Mouse (Mus musculus): ENCODE measurements around the gene Insm2. TPM values are rescaled to one million over a fixed set of nuclear protein-coding genes. Genes with fewer than 3 reads are reported as not detected.
"Not testable (repeated sequence)": the region's sequence is repeated elsewhere in the genome, so short reads cannot be mapped to it uniquely, and the experiment has no call there.

The Insm2 gene
- polyA plus RNA-seq (2016; fragmentation: Nextera tagmentation; extraction: Ambion mirVana) = 0.06 TPM in 1 of 2 replicates, not detected in the other

- H3K36me3 ChIP-seq = peaks cover 1% of the 10 kb centered on the region; the same call in 1 of the 2 replicates
- peaks cover 73% of the 10 kb centered on the region for H3K27me3 ChIP-seq (ENCODE audit: insufficient read depth, poor library complexity, severe bottlenecking)
- under 1% methylated on average over 77 of the region's 77 CpGs for WGBS
- no peaks in the 10 kb centered on the region for H3K9me3 ChIP-seq
- H3K27ac ChIP-seq = no peak within 1 kb of the TSS
- peaks cover 21% of the 10 kb centered on the region for H3K4me1 ChIP-seq
- H3K4me3 ChIP-seq = peak within 1 kb of the TSS; percentile 65
- DNase-seq (ENCODE audit: low spot score) = no peak
Measured at GRCm38 (mm10) chr12:55598887-55599561, at the start of gene Insm2. Insm2 (plus strand) TSS chr12:55599427.

DNA sequence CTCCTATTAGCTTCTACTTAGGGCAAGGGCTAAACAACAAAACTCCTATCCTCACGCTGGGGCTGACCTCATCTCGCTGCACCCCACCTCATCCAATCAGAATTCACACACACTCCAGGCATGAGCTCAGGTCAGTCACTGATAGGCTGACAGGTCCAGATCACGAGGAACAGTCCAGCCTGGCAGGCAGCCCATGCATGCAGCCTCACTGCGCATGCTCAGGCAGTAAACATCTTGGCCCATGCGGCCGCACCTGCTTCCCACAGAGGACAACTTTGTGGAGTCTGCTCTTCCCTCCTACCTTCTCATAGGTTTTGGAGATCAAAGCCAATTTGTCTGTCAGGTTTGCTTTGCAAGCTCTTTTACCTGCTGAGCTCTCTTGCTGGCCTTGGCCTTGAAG, 44.3 kb upstream of the Insm2 start:
- H3K4me3 ChIP-seq; H3K9me3 ChIP-seq; H3K27me3 ChIP-seq (ENCODE audit: insufficient read depth, poor library complexity, severe bottlenecking); H3K27ac ChIP-seq; H3K4me1 ChIP-seq; DNase-seq (ENCODE audit: low spot score); H3K36me3 ChIP-seq: not testable (repeated sequence)
- WGBS = 74% methylated on average over 6 of the region's 6 CpGs

- Histone ChIP-seq H3K36me3 (no peaks in the 10 kb centered on the region), H3K27me3 (ENCODE audit: insufficient read depth, poor library complexity, severe bottlenecking) (no peaks in the 10 kb centered on the region), H3K4me3 (no peak overlapping the region), H3K27ac (no peak overlapping the region), H3K4me1 (0 out of 2 replicates have a peak, but pooled peaks cover 5% of the 10 kb centered on the region), H3K9me3 (no peaks in the 10 kb centered on the region)
- DNase-seq (ENCODE audit: low spot score) = no peak
- WGBS = 83% methylated on average over 6 of the region's 6 CpGs
Measured at GRCm38 (mm10) chr12:55557866-55558265, 41.4 kb upstream of the Insm2 start.

GRCm38 (mm10) chr12:55559184-55559855, 39.9 kb upstream of the Insm2 start:
- no peak overlapping the region for H3K4me3 ChIP-seq
- H3K27me3 ChIP-seq (ENCODE audit: insufficient read depth, poor library complexity, severe bottlenecking) = no peaks in the 10 kb centered on the region
- WGBS = 86% methylated on average over 12 of the region's 12 CpGs
- no peaks in the 10 kb centered on the region for H3K9me3 ChIP-seq
- no peak for DNase-seq (ENCODE audit: low spot score)
- 0 out of 2 replicates have a peak, but pooled peaks cover 5% of the 10 kb centered on the region for H3K4me1 ChIP-seq
- no peaks in the 10 kb centered on the region for H3K36me3 ChIP-seq
- H3K27ac ChIP-seq = no peak overlapping the region

DNA sequence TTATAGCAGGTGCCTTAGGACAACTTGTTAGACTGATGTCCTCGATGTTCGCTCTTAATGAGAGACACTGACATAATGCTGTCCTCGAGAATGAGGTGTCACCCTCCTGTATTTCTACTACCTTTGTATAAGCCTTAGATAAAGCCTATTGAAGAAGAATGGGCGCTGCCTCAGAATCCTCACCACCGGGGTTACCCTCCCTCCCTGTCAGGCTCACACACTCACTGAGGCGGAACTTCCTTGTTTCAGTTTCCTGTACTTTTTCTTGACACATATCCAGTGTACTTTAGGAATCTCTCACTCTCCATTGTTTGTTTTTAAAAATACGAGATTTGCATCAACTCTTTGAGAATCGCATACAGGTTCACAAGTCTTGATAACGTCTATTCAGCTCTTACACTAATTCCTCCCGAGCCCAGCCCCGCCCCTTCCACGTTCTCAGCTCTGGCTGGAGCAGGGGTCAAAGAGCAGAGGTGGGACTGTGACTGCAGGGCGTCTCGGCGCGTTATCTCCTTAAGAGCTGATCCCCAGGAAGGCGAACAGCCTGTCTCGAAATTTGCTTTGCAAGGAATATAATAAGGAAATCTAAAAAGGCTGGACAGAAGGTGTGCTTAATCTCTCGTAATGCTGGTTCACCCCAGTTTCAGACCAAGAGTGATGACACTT, 39.1 kb upstream of the Insm2 start:
- 13% methylated on average over 19 of the region's 19 CpGs for WGBS
- no peaks in the 10 kb centered on the region for H3K27me3 ChIP-seq (ENCODE audit: insufficient read depth, poor library complexity, severe bottlenecking)
- DNase-seq (ENCODE audit: low spot score) = no peak

DNA sequence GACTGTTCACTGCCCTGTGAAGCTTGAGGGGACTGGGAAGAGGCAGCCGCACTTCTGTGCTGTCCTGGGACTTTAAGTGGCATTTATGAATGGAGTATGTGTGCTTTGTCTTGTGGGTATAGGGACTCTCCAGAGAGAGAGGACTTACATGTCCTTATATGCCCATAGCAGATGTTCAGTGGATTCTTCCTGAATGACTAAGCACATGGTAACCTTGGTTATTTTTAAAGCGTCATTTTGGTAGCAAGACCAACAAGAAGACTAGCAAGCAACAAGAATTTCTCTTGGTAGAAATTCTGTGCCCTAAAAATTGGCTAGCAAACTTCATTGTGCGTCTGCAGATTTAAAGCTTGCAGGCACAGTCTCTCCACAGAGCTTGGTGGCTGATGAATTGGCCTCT, 35.5 kb upstream of the Insm2 start:
- H3K27me3 ChIP-seq (ENCODE audit: insufficient read depth, poor library complexity, severe bottlenecking) = no peaks in the 10 kb centered on the region
- WGBS = 92% methylated on average over 3 of the region's 3 CpGs

More for the DNA sequence above, 39.1 kb upstream of the Insm2 start:
- H3K36me3 ChIP-seq = no peaks in the 10 kb centered on the region
- peak overlapping the region; percentile 47; the same call in 1 of the 2 replicates for H3K27ac ChIP-seq
- 0 out of 2 replicates have a peak, but pooled peaks cover 5% of the 10 kb centered on the region for H3K4me1 ChIP-seq
- H3K4me3 ChIP-seq = peak overlapping the region; percentile 59
- H3K9me3 ChIP-seq = no peaks in the 10 kb centered on the region

GRCm38 (mm10) chr12:55564187-55564963, 34.9 kb upstream of the Insm2 start:
- Histone ChIP-seq H3K9me3 (no peaks in the 10 kb centered on the region), H3K36me3 (no peaks in the 10 kb centered on the region), H3K27ac (no peak overlapping the region), H3K4me1 (0 out of 2 replicates have a peak, but pooled peaks cover 5% of the 10 kb centered on the region), H3K27me3 (ENCODE audit: insufficient read depth, poor library complexity, severe bottlenecking) (no peaks in the 10 kb centered on the region), H3K4me3 (no peak overlapping the region)
- 83% methylated on average over 9 of the region's 9 CpGs for WGBS
- DNase-seq (ENCODE audit: low spot score) = no peak

More for the DNA sequence above, 35.5 kb upstream of the Insm2 start:
- no peaks in the 10 kb centered on the region for H3K36me3 ChIP-seq
- no peak overlapping the region for H3K27ac ChIP-seq
- 0 out of 2 replicates have a peak, but pooled peaks cover 5% of the 10 kb centered on the region for H3K4me1 ChIP-seq
- no peaks in the 10 kb centered on the region for H3K9me3 ChIP-seq
- no peak overlapping the region for H3K4me3 ChIP-seq
- DNase-seq (ENCODE audit: low spot score) = no peak

- no peak for DNase-seq (ENCODE audit: low spot score)
Measured at GRCm38 (mm10) chr12:55565206-55565605, 34.0 kb upstream of the Insm2 start, which contains the start of gene Aldoart2. Aldoart2 (plus strand) TSS chr12:55565239.

GRCm38 (mm10) chr12:55565867-55566266, 33.4 kb upstream of the Insm2 start:
- Histone ChIP-seq H3K27ac (no peak overlapping the region), H3K4me3 (no peak overlapping the region), H3K27me3 (ENCODE audit: insufficient read depth, poor library complexity, severe bottlenecking) (no peaks in the 10 kb centered on the region), H3K36me3 (no peaks in the 10 kb centered on the region), H3K4me1 (no peaks in the 10 kb centered on the region), H3K9me3 (no peaks in the 10 kb centered on the region)
- 74% methylated on average over 9 of the region's 9 CpGs for WGBS
- DNase-seq (ENCODE audit: low spot score) = no peak

More at GRCm38 (mm10) chr12:55565206-55565605, 34.0 kb upstream of the Insm2 start, which contains the start of gene Aldoart2:
- Histone ChIP-seq H3K9me3 (no peaks in the 10 kb centered on the region), H3K36me3 (no peaks in the 10 kb centered on the region), H3K4me1 (0 out of 2 replicates have a peak, but pooled peaks cover 5% of the 10 kb centered on the region), H3K27me3 (ENCODE audit: insufficient read depth, poor library complexity, severe bottlenecking) (no peaks in the 10 kb centered on the region), H3K27ac (no peak within 1 kb of the TSS), H3K4me3 (no peak within 1 kb of the TSS)
- WGBS = 93% methylated on average over 19 of the region's 19 CpGs

DNA sequence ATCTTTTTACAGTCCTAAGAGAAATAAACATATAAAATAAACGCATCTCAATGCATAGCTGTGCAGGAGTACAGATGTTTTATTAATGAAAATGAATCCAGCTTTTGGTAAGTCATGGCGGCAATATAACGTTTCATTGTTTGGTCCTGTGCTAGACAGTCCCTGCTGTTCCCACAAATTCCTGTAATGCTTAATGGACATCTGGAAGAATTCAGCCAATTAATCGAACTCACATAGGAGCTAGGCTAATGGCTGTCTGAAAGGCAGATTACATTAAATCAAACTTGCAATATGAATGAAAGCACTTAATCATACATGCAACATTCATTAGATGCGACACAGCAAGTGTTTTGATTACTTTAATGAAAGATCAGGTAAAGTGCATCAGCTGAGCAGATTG, 32.4 kb upstream of the Insm2 start:
- H3K9me3 ChIP-seq = no peaks in the 10 kb centered on the region
- H3K36me3 ChIP-seq = no peaks in the 10 kb centered on the region
- no peaks in the 10 kb centered on the region for H3K4me1 ChIP-seq
- H3K27ac ChIP-seq = no peak overlapping the region
- H3K27me3 ChIP-seq (ENCODE audit: insufficient read depth, poor library complexity, severe bottlenecking) = no peaks in the 10 kb centered on the region
- no peak overlapping the region for H3K4me3 ChIP-seq
- whole genome bisulfite sequencing = 81% methylated on average over 5 of the region's 5 CpGs
- DNase-seq (ENCODE audit: low spot score) = no peak

GRCm38 (mm10) chr12:55568466-55568865, 30.8 kb upstream of the Insm2 start:
- Histone ChIP-seq H3K4me1 (no peaks in the 10 kb centered on the region), H3K27me3 (ENCODE audit: insufficient read depth, poor library complexity, severe bottlenecking) (no peaks in the 10 kb centered on the region), H3K4me3 (no peak overlapping the region), H3K27ac (no peak overlapping the region), H3K36me3 (no peaks in the 10 kb centered on the region), H3K9me3 (no peaks in the 10 kb centered on the region)
- DNase-seq (ENCODE audit: low spot score) = peak; percentile 51
- WGBS = 77% methylated on average over 3 of the region's 3 CpGs

GRCm38 (mm10) chr12:55569676-55570075, 29.6 kb upstream of the Insm2 start:
- Histone ChIP-seq H3K27ac (no peak overlapping the region), H3K36me3 (no peaks in the 10 kb centered on the region), H3K4me3 (no peak overlapping the region), H3K4me1 (no peaks in the 10 kb centered on the region), H3K9me3 (no peaks in the 10 kb centered on the region), H3K27me3 (ENCODE audit: insufficient read depth, poor library complexity, severe bottlenecking) (no peaks in the 10 kb centered on the region)
- 52% methylated on average over 6 of the region's 6 CpGs for WGBS
- DNase-seq (ENCODE audit: low spot score) = peak; percentile 67
